Mouse (Mus musculus): ENCODE data around the gene C2cd3. TPM values are rescaled to one million over a fixed set of nuclear protein-coding genes. Genes with fewer than 3 reads are reported as not detected.
"Not testable (repeated sequence)": the region's sequence is repeated elsewhere in the genome, so short reads cannot be mapped to it uniquely, and the experiment has no call there.

C2cd3 gene
- total RNA-seq, 2 experiments from 2014 or later = 7.8 to 9.5 TPM

GRCm38 (mm10) chr7:100466781-100467510 lies 94.9 kb downstream of the C2cd3 start:
- intact Hi-C loops (cut with DNase I) = no loop called here
- no peak for DNase-seq

GRCm38 (mm10) chr7:100468761-100469160 lies 96.7 kb downstream of the C2cd3 start:
- intact Hi-C loops (cut with DNase I) = no loop called here
- no peak for DNase-seq

- intact Hi-C loops (cut with DNase I) = no loop called here
- no peak for DNase-seq
Measured at GRCm38 (mm10) chr7:100469502-100469901, 97.5 kb downstream of the C2cd3 start.

GRCm38 (mm10) chr7:100470796-100471406 lies 98.9 kb downstream of the C2cd3 start:
- intact Hi-C loops (cut with DNase I) = no loop called here
- no peak for DNase-seq

GRCm38 (mm10) chr7:100471407-100471797 lies 99.4 kb downstream of the C2cd3 start:
- intact Hi-C loops (cut with DNase I) = no loop called here
- no peak for DNase-seq

- DNase-seq = peak; percentile 32 to 54
Measured at GRCm38 (mm10) chr7:100472777-100473176, 100.7 kb downstream of the C2cd3 start, which contains the start of gene Ucp3. Gene Ucp3 (plus strand): TSS chr7:100472990.

GRCm38 (mm10) chr7:100473846-100474454 lies 101.9 kb downstream of the C2cd3 start:
- intact Hi-C loops (cut with DNase I) = no loop called here
- no peak for DNase-seq

More at GRCm38 (mm10) chr7:100472777-100473176, 100.7 kb downstream of the C2cd3 start, which contains the start of gene Ucp3:
- intact Hi-C loops (cut with DNase I) = no loop called here

- peak; percentile 62 to 71 for DNase-seq
- intact Hi-C loops (cut with DNase I) = no loop called here
Measured at GRCm38 (mm10) chr7:100474680-100475079, 102.6 kb downstream of the C2cd3 start.

- DNase-seq = no peak
- intact Hi-C loops (cut with DNase I) = no loop called here
Measured at GRCm38 (mm10) chr7:100479100-100479822, 107.2 kb downstream of the C2cd3 start.

- intact Hi-C loops (cut with DNase I) = no loop called here
- no peak for DNase-seq
Measured at GRCm38 (mm10) chr7:100479823-100480164, 107.8 kb downstream of the C2cd3 start.

GRCm38 (mm10) chr7:100480175-100480574 lies 108.1 kb downstream of the C2cd3 start:
- no peak for DNase-seq
- intact Hi-C loops (cut with DNase I) = no loop called here

GRCm38 (mm10) chr7:100482046-100482445 lies 110.0 kb downstream of the C2cd3 start:
- intact Hi-C loops (cut with DNase I); DNase-seq: not testable (repeated sequence)

- no peak for DNase-seq
- intact Hi-C loops (cut with DNase I) = no loop called here
Measured at GRCm38 (mm10) chr7:100484493-100484892, 112.5 kb downstream of the C2cd3 start.

GRCm38 (mm10) chr7:100487301-100487700 lies 115.3 kb downstream of the C2cd3 start:
- no peak for DNase-seq
- intact Hi-C loops (cut with DNase I) = no loop called here

GRCm38 (mm10) chr7:100488474-100489048 lies 116.5 kb downstream of the C2cd3 start:
- intact Hi-C loops (cut with DNase I) = no loop called here
- DNase-seq = no peak

- intact Hi-C loops (cut with DNase I) = loop anchor here (1.0 to 5.0 kb wide), 2 partner anchors 27 to 1110 kb away; partner anchors contain the start of gene Gdpd5
- no peak for DNase-seq
Measured at GRCm38 (mm10) chr7:100492391-100493116, 120.5 kb downstream of the C2cd3 start.

GRCm38 (mm10) chr7:100493117-100493483 lies 121.1 kb downstream of the C2cd3 start, which contains the start of gene Ucp2:
Gene Ucp2 (plus strand): TSS chr7:100493337.
- DNase-seq = peak; percentile 91 to 94
- intact Hi-C loops (cut with DNase I) = loop anchor here (1.0 to 5.0 kb wide), 2 partner anchors 28 to 1111 kb away; partner anchors contain the start of gene Gdpd5

GRCm38 (mm10) chr7:100493484-100494414 lies 121.7 kb downstream of the C2cd3 start:
- peak; percentile 53 to 65 for DNase-seq
- intact Hi-C loops (cut with DNase I) = loop anchor here (1.0 to 5.0 kb wide), 3 partner anchors 28 to 1111 kb away; partner anchors contain the start of gene Gdpd5
